Mouse (Mus musculus) MEL (cell line): ENCODE measurements around the gene Olfr520.

ENCODE experiments used
- CHD2 ChIP-seq: IDR thresholded peaks from 2 replicates; pipeline ENCODE4 v1.6.1; 2011; ENCODE audit warnings: low read length, improper control_type of control experiment
- CTCF ChIP-seq, 3 experiments: IDR thresholded peaks in 2 of 3; conservative IDR thresholded peaks in 1 of 3; 2 replicates each; pipeline ENCODE4 v1.5.1; 2011 to 2012; ENCODE audit warnings: low read length in 3 of 3, low read depth in 2 of 3, mild to moderate bottlenecking in 2 of 3, improper control_type of control experiment in 1 of 3, inconsistent platforms in 1 of 3, mixed read lengths in 1 of 3, moderate library complexity in 1 of 3; ENCODE audit not compliant: control insufficient read depth in 1 of 3, insufficient read depth in 1 of 3, poor library complexity in 1 of 3, severe bottlenecking in 1 of 3
- EP300 ChIP-seq, 2 experiments: IDR thresholded peaks; 2 replicates each; pipeline ENCODE4 v1.6.1; 2011; ENCODE audit warnings: improper control_type of control experiment in 2 of 2, low read length in 2 of 2, low read depth in 1 of 2, mild to moderate bottlenecking in 1 of 2
- GABPA ChIP-seq: IDR thresholded peaks from 2 replicates; pipeline ENCODE4 v1.6.1; 2012; ENCODE audit warnings: low read depth, mild to moderate bottlenecking, inconsistent platforms, low read length, improper control_type of control experiment, moderate library complexity
- GATA1 ChIP-seq: IDR thresholded peaks from 2 replicates; pipeline ENCODE4 v1.6.1; 2011; ENCODE audit warnings: low read depth, low read length, improper control_type of control experiment
- HCFC1 ChIP-seq: IDR thresholded peaks from 2 replicates; pipeline ENCODE4 v1.6.1; 2012; ENCODE audit warnings: low read depth, mild to moderate bottlenecking, inconsistent platforms, low read length, improper control_type of control experiment, moderate library complexity
- NRF1 ChIP-seq: IDR thresholded peaks from 2 replicates; pipeline ENCODE4 v1.6.1; 2014; ENCODE audit warnings: low read depth, mild to moderate bottlenecking, inconsistent platforms, low read length, improper control_type of control experiment, moderate library complexity; ENCODE audit not compliant: poor library complexity, insufficient read depth, severe bottlenecking
- POLR2A ChIP-seq, 2 experiments: IDR thresholded peaks; 2 replicates each; pipeline ENCODE4 v1.6.1; 2011 to 2012; ENCODE audit warnings: low read length in 2 of 2, mild to moderate bottlenecking in 2 of 2, control low read depth in 1 of 2, improper control_type of control experiment in 1 of 2, low read depth in 1 of 2, moderate library complexity in 1 of 2; ENCODE audit not compliant: control insufficient read depth in 1 of 2, insufficient read depth in 1 of 2, poor library complexity in 1 of 2
- RAD21 ChIP-seq: IDR thresholded peaks from 2 replicates; pipeline ENCODE4 v1.6.1; 2011; ENCODE audit warnings: mild to moderate bottlenecking, low read depth, low read length, improper control_type of control experiment
- TBP ChIP-seq: IDR thresholded peaks from 2 replicates; pipeline ENCODE4 v1.8.0; 2011; ENCODE audit warnings: low read depth, low read length, improper control_type of control experiment
- TCF12 ChIP-seq: IDR thresholded peaks from 2 replicates; pipeline ENCODE4 v1.6.1; 2014; ENCODE audit warnings: low read depth, mild to moderate bottlenecking, inconsistent platforms, low read length, improper control_type of control experiment, moderate library complexity
- USF2 ChIP-seq, 2 experiments: IDR thresholded peaks; 2 replicates each; pipeline ENCODE4 v1.6.1; 2011 to 2012; ENCODE audit warnings: improper control_type of control experiment in 2 of 2, low read length in 2 of 2, borderline replicate concordance in 1 of 2, inconsistent platforms in 1 of 2, low read depth in 1 of 2, mild to moderate bottlenecking in 1 of 2; ENCODE audit not compliant: insufficient read depth in 1 of 2

GRCm38 (mm10) chr7:99700641-99701040 lies 29.4 kb upstream of the Olfr520 start:
- no peak for TF ChIP-seq GABPA
- no peak for TF ChIP-seq CTCF (IDR thresholded peaks at IDR 0.05 in 2 of 3, conservative IDR thresholded peaks at IDR 0.05 in 1 of 3; ENCODE audit: control insufficient read depth in 1 of 3, insufficient read depth in 1 of 3, low read depth in 2 of 3, low read length in 3 of 3, poor library complexity in 1 of 3, severe bottlenecking in 1 of 3)
- no peak for TF ChIP-seq RAD21
- TF ChIP-seq CHD2: no peak
- no peak for TF ChIP-seq EP300 (IDR thresholded peaks at IDR 0.05; ENCODE audit: low read depth in 1 of 2, low read length in 2 of 2)
- no peak for TF ChIP-seq TCF12
- no peak for TF ChIP-seq USF2 (IDR thresholded peaks at IDR 0.05; ENCODE audit: borderline replicate concordance in 1 of 2, insufficient read depth in 1 of 2, low read depth in 1 of 2, low read length in 2 of 2)
- no peak for TF ChIP-seq HCFC1
- TF ChIP-seq POLR2A (IDR thresholded peaks at IDR 0.05; ENCODE audit: control insufficient read depth in 1 of 2, insufficient read depth in 1 of 2, low read depth in 1 of 2, low read length in 2 of 2, poor library complexity in 1 of 2): no peak
- no peak for TF ChIP-seq GATA1
- TF ChIP-seq NRF1: no peak
- TF ChIP-seq TBP: no peak
